Mouse (Mus musculus) E14TG2a.4 (cell line): ENCODE data around the gene Eri3.

Experiments used
- CTCF ChIP-seq: conservative IDR thresholded peaks from 2 replicates; pipeline ENCODE4 v1.5.1; 2014; ENCODE audit warnings: low read length
- NANOG ChIP-seq: IDR thresholded peaks from 2 replicates; pipeline ENCODE4 v1.6.1; 2014; ENCODE audit warnings: borderline replicate concordance, low read length, mixed read lengths
- POU5F1 ChIP-seq: IDR thresholded peaks from 2 replicates; pipeline ENCODE4 v1.6.1; 2014; ENCODE audit warnings: low read length, borderline replicate concordance

- TF ChIP-seq CTCF (peak; percentile 50), POU5F1 (no peak), NANOG (no peak)
Observed at GRCm38 (mm10) chr4:117555495-117555894, 5.3 kb downstream of the Eri3 start.
